Mouse (Mus musculus) gastrocnemius, postnatal 10 days (tissue): ENCODE data around the gene Myo1e. TPM values are rescaled to one million over a fixed set of nuclear protein-coding genes. Genes with fewer than 3 reads are reported as not detected.
"Not testable (repeated sequence)": the region's sequence is repeated elsewhere in the genome, so short reads cannot be mapped to it uniquely, and the experiment has no call there.

ENCODE experiments used
- DNase-seq: peaks from one replicate; pipeline ENCODE4 v3.0.0; 2021; ENCODE audit warnings: mixed read lengths
- total RNA-seq, 2 experiments: library from RNA; stranded (reverse); gene quantifications; 2 replicates each; pipeline ENCODE4 v1.2.3; 2021

Myo1e gene
- total RNA-seq, 2 experiments from 2014 or later = 19.5 to 26.4 TPM

DNA sequence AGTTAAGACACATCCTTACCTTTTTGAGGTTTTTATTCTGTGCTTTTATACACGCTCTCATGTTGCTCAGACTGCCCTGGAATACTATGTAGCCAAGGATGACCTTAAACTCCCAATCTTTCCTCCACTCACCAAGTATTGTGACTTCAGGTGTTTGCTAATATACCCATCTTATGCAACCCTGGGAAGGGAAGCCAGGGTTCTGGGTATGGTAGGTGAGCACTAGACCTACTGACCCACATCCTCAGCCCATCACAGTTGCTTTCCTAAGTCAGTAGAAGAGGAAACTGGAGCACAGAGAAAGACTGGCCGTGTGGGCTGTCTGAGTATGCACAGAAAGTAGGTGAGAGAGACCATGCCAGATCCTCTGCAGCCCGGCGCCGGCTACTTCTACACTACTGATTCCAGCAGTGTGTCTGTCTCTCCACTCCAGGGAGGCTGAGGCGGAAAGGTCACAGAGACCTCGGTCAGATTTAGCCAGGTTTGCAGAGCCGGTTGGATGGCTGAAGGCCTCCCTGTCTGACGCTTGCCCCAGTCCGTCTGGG is 44.4 kb downstream of the Myo1e start:
- DNase-seq = no peak

DNA sequence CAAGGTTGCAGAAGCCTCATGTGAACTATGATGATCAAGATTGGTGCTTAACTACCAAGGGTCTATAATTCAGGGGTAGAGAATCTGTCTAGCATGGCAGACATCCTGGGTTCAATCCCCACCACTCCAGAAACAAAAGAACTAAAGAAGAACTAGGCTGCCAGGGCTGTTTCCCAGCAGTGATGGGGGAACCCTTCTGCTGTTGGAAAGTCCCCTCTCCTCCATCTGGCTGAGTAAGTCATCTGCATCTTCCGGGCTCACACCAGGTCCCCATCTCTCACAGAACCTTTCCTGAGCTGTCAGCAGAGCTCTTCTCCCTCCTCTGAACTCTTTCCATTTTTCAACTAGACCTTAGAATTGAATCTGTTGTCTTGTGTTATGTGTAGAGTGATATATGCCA is 45.9 kb downstream of the Myo1e start:
- no peak for DNase-seq

DNA sequence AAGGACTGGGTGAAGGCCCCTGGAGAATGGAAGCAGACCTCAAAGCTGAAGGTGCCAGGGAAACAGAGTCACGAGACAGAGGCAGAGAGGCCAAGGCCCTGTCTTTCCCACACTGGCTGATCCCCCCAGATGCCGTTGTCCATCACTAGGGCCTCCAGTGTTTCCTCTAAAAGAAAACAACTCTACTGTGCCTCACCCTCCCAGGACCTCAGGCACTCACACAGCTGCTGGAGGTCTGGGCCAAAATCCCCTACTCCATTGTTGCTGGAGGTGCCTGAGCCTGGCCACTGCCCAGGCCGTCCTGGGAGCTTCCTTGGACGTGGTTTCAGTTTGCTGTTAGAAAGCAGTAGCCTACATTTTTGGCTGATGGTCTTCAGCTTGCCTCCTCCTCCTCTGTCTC is 47.9 kb downstream of the Myo1e start:
- peak; percentile 33 for DNase-seq

DNA sequence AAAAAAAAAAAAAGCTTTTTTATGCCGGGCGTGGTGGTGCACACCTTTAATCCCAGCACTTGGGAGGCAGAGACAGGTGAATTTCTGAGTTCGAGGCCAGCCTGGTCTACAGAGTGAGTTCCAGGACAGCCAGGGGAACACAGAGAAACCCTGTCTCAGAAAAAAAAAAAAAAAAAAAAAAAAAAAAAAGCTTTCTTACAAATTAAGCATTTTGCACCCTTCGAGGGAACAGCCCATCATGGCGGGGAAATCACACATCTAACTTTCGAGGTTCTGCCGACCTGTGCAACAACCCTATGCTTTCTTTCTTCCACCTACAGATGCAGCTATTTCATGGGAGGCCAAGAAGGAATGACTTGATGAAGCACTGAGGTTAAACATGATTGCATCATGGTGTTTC is 48.9 kb downstream of the Myo1e start:
- not testable (repeated sequence) for DNase-seq

DNA sequence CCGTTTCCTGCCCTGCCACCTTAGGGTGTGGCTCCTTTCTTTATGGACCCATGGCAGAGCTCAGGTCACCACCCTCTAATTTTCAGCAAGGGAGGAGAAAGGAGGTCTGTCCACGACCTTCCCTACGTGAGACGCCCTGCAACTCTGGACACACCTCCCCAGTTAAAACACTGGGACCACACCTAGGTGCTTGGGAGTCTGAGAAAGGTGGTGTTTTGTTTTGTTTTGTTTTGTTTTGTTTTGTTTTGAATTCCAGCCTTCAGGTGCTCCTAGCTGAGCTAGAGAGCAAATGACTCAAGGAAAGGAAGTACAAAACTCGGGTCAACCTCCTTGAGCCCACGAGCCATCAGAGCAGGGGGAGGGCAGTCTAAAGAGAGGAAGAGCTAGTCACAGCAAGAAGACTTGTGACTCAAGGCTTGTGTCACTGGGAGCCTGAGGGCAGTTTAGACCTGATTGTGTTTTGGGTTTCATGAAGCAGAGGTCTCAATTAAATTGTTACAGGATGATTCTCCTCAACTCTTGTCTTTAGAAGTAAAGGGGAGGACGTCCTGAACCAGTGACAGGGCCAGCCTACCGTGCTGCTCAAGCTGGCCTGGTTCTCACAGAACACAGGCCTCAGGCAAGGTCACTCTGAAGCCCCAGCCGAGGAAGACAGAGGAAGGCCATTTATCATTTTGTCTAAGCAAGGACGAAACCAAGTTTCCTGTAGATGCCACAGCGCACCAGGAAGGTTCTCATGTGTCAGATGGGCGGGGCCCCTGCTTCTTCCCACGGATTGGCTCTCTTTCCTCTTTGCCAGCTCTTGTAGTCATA is 50.3 kb downstream of the Myo1e start:
- DNase-seq = no peak

DNA sequence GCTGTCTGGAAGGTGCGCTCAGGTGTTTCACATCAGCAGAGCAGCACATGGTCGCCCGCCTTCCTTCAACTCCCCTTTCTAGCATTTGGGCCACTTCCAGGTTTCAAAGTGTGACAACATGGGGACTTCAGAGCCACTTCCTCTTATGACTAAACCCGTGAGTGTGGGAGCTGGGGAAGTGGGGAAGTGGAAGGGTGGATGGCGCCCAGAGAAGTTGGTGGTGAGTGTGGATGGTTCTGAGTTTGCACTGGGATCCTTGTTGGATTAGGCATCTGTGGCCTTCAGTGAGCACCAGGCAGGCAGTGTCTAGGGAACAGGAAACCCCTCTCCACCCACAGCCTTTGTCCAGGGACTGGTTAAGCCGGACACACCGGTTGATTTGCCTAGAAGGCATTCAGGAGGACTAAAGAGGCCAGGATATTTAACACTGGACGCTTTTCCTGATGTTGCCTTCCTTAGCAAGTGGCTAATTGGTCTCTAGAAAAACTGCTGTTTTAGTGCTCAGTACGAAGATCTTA is 53.2 kb downstream of the Myo1e start:
- no peak for DNase-seq

DNA sequence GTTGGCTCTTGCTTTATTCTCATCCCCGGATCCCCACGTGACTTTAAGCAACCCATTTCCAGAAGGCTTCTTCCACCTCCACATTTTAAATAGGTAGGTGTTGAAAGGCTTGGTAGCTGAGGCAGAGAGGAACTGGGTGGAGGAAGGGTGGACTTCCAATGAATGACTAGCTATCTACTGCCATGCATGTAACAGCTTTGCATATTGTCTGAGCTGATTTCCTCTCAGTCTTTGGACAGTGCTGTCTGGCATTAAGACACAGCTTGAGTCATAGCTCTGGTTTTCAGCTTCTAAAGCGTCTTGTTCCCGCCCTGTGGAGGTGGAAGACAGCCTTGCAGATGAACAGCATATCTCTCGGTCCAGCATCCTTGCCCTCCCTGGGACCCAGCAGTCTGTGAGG is 54.5 kb downstream of the Myo1e start:
- DNase-seq = no peak

DNA sequence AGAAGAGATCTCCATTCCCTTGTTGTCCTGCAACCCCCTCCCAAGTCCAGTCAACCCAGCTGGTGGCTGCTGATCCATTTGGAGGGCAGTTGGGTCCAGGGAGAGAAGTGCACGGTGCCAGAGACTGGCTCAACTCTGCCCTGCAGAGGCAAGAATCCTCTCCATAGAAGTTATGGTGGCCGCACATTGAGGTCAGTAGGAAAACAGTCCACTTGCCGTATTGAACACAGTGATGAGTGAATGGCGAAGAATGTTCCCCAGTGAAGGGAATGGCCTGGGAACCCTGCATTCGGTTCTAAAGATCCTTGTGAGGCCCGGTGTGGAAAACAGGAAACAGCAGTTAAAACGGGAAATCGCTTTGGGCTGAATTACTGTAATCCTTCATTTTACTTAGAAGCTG is 56.0 kb downstream of the Myo1e start:
- DNase-seq = no peak

DNA sequence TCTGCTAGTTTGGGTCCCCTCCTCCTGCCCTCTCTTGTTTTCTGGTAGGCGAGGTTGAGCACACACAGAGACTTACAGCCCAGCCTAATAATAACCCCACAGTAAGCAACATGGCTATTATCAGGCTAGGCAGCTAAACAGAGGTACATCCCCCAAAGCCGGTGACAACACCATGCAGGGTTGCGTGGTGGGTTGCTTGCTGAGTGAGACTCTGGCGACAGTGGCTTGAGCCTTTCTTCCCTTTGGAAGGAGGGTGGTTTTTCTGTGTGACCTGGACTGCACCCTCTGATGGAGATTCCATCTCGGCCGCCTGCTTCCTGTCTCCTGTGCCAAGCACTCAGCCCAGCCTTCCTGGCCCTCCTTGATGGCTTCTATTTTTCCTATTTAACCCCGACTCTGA is 56.6 kb downstream of the Myo1e start:
- DNase-seq = peak; percentile 41

DNA sequence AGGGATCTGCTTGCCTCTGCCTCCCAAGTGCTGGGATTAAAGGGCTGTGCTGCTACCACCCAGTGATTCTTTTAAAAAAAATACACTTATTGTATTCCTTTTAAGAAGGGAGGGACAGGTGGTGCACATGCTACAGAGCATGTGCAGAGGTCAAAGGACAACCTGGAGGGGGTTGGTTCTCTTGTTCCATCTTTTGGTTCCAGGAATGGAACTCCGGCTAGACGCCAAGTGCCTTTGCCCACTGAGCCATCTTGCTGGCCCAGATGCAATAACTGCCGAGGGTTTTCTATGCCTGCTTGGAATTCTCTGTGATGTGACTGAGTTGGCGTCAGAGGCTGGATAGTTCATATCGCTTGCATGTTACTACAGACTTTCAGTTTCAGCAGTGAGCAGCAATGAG is 58.4 kb downstream of the Myo1e start:
- DNase-seq = no peak

DNA sequence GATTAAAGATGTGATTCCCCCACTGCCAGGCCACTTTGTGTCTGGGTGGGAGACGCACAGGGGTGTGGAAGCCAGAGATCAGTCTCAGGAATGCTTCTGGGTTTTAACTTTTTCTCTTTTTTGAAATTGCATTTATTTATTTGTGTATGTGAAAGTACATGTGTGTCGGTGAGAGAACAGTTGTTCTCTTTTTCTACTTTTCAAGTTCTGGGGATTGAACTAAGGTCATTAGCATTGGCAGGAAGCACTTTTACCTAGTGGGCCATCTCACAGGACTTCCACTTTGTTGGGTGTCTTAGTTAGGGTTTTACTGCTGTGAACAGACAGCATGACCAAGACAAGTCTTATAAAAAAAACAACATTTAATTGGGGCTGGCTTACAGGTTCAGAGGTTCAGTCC is 59.0 kb downstream of the Myo1e start:
- no peak for DNase-seq

DNA sequence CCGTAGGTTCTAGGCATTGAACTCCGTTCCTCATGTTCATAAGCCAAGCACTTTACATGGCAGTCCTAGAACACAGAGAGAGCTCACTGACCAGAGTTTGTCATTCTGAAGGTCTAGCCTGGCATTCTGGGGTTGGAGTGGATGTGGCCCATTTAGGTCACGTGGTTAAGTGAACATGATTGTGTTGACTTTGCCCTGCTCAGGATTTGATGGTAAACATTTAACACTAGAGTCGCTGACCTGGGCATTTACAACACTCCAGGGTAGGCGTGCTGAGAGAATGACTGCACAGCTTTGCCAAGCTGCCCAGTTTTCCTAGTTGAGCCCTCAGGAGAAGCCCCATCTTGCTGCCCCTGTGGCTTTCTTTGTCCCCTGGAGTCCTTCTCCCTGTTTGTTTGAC is 60.0 kb downstream of the Myo1e start:
- DNase-seq = no peak

DNA sequence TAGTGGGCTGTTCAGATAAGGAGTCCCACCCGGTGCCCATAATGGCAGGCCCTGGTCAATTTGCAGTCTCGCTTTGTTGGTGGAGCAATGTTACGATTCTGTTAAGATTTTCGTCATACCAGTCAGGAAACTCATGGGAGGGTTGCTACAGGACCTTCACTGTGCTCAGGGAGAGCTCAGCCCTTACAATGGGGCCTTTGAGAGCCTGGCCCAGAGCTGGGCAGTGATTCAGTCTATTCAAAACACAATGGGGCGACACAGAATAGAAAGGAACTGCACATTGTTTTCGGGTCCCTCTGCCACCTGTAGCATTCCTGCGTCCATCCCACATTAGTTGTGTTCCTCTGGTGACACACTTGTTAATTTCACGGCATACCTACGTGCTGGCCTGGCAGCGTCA is 62.2 kb downstream of the Myo1e start:
- no peak for DNase-seq

DNA sequence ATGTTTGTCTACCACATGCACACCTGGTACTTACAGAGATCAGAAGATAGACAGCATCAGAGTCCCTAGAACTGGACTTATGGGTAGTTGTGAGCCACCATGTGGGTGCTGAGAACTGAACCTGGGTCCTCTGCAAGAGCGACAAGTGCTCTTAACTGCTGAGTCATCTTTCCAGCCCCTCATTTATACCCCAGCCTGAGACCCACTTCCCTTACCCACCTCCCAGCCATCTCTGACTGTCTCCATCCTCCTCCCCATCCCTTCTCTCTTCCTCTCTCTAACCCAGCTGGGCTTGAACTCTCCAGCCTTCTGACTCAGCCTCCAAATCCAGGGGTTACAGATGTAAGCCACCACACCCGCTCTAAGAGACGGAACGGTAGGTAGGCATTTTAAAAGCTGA is 63.3 kb downstream of the Myo1e start:
- DNase-seq = no peak

DNA sequence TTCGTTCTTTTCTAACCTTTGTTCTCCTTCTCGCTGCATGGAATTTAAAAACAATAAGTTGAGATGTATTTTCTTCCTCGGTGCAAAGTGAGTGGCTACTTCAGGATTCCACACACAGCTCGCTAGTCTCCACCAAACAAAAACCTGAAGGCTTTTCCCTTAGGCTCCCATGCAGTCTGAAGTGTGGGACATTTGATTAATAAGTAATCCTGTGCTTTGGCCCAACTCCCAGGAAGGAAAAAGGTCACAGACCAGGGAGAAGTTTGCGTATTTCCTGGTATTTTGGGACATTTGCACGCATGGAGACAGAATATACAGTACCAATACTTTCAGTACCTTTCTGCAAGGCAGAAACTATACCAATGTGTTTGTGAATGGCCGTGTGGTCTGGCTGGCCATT is 64.0 kb downstream of the Myo1e start:
- no peak for DNase-seq

DNA sequence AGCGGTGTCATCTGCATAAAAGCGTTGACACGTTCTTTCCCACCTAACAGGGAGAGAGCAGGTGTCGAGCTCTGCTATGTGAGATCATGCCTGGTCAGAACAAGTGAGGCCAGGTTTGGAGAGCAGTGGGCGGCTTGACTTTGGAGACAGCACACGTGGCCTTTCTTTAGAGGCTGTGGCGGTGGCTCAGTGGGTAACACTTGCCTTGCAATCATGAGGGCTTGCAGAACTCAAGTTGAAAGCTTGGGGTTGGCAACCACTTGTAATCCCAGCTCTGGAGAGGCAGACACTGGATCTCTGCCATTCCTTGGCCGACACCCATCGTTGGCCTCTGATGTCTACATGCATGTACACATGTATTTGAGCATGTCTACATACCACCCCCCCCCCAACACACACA is 64.5 kb downstream of the Myo1e start:
- no peak for DNase-seq

DNA sequence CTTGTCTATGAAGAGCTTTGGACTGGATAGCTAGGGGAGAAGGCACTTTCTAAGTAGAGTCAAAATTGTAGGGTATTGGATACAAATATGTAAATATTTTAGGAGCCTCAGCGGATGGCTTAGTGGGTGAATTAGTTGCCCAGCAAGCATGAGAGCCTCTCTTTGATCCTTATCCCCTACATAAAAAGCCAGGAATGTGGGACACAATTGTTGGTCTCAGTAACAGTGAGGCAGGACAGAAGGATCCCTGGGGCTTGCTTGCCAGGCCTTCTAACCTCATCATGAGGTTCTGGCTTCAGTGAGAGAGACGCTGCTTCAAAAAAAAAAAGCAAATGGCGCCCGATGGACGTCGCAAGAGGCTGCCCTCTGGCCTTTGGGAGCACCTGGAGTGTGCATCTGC is 66.9 kb downstream of the Myo1e start:
- no peak for DNase-seq

DNA sequence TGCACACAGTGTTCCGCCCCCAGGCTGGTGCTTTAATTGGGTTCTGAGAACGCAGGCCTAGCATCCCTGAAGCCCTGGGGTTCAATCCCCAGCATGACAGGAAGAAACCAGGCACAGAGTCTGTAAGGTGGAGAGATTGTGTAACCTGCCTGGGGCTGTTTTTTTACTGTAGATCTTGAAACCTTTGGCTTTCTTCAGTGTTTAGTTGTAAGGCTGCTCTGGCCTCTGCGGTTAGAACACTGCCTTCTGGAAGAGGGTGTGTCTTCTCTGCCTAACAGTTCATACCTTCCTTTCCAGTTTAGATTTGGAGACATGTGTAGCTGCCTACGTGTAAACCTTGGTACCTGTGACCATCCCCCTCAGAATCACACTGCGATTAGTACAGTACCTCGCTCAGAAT is 67.3 kb downstream of the Myo1e start:
- DNase-seq = no peak

DNA sequence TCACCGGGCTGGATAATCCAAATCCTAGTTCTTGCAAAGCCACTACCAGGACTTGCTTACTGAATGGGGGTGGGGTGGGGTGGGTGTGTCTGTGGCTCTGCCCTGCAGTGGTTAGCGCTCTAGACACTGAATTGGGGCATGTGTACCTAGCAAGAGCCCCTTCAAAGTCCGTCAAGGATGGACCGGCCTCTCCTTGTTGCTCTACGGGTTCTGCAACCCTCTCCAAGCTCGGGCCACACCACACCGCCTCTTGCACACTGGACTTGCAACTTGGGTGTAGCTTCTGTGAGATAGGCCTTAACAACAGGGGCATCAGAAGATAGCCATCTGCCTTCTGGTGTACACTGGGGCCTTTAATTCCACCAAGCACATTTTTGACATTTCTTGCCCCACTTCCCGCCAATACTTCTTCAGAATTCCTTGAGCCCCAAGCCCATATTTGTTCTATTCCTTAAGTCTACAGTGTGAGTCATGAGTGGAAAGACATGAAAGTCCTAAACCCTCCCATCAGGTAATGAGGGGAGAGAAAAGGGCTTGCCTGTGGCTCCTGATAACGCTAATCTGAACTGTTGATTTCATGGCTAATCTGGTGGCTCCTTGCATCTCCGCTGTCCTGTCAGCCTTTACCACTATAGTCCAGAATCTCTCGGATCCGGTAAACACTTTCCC is 67.9 kb downstream of the Myo1e start:
- no peak for DNase-seq

DNA sequence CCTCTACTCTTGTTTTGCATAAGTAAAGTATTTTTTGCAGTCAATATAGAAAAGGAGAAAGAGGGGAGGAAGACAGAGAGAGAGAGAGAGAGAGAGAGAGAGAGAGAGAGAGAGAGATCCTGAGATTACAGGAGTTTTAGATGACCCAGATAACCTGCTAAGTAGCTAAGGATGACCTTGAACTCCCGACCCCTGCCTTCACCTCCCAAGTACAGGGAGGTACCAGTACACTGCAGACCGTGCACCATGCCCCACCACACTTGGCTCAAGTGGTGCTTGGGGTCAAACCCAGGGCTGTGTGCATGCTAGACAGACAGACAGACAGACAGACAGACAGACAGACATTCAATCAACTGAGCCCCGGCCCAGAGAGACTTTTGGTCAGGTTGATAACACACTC is 69.9 kb downstream of the Myo1e start:
- DNase-seq = no peak

DNA sequence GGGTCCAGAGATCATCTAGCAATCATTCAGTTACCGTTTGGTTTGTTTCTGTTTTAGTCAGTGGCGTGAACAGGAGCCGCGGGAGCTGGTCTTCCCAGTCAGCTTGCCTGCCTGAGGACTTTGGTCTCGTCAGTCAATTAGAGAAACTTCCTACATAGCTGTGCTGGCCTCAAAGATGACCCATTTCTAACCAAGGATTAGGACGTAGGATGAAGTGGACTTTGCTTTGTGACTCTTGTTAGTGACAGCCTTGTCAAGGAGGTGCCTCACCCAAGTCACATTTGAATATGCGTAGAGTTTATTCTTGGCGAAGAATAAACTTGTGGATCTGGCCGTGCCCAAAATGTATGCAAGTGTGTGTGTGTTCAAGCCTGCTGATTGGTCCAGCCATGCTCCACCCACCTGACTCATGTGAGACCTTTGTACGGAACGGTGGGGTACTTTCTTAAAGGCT is 70.4 kb downstream of the Myo1e start:
- DNase-seq = no peak

DNA sequence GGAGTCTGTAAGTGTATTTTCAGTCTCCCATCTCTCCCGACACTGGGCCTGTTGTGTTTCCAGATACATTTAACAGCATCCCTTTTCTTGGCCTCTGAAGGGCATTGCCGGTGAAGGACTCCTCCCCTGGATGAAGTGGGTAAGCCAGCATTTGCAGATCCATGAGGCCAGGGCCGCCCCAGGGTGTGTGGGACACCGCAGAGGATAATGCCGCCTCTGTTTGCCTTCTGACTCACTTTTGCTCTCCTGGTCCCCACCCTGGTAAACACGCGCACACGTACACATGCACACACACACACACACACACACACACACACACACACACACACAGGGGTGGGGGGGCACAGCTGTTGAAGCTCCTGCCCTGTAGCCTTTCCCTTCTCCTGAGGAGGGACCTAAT is 74.3 kb downstream of the Myo1e start:
- DNase-seq = no peak

DNA sequence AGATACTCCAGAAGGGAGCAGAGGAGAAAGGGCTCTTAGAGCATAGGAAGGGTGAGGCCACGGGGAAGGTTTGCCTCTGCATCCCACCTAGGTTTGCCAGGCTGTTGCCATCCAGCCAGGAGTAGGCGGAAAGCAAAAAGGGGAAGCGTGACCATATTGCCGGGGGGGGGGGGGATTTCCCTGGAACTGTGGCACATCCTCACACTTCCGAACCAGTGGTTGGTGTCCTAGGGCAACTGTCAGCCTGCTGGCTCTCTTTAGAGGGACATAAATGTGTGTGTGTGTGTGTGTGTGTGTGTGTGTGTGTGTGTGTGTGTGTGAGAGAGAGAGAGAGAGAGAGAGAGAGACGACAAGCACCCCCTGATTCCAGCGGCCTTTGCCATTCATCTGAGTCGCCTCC is 75.0 kb downstream of the Myo1e start:
- DNase-seq = no peak

DNA sequence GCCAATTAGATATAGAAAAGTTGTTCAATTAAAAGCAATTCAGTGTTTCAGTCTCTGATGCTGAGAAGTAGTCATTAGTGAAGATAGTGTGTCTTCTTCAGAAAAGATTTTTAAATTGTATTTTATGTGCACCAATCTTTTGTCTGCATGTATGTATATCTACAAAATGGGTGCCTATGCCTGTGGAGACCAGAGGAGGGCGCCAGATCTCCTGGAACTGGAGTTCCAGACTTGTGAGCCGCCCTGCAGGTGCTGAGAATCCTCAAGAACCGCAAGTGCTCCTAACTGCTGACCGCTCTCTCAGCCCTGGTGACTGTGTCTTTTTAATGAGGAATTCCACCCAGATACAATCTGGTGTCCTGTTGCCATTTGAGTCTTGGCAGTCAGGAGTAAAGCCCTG is 76.0 kb downstream of the Myo1e start:
- DNase-seq = no peak
